Mouse (Mus musculus): ENCODE results near the gene Pbx4.

The Pbx4 gene

GRCm38 (mm10) chr8:69894836-69895332 lies 62.6 kb downstream of the Pbx4 start:
- no peak for DNase-seq (ENCODE audit: extremely low read depth, low read depth, low spot score)

- no peak for DNase-seq (ENCODE audit: extremely low read depth, low read depth, low spot score)
Observed at GRCm38 (mm10) chr8:69895772-69896451, 63.6 kb downstream of the Pbx4 start.

DNA sequence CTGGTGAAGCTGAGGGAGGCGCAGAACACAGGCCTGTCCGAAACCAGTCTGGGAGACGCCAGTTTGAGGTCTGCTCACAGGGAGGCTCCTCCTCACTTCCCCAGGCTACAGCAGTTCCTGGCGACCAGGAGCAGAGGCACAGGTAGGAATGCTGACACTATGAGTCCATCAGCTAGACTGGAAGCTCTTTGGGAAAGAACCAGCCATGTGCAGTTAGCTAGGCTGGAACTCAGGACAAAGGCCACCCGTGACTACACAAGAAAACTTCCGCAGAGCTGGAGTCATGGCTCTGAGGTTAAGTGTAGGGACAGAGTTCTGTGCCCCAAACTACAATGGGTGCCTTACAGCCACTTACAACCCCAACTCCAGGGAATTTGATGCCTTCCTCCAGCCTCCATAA lies 65.6 kb downstream of the Pbx4 start:
- no peak for DNase-seq (ENCODE audit: extremely low read depth, low read depth, low spot score)

GRCm38 (mm10) chr8:69899876-69900275 lies 67.6 kb downstream of the Pbx4 start:
- no peak for DNase-seq (ENCODE audit: extremely low read depth, low read depth, low spot score)

GRCm38 (mm10) chr8:69900895-69901451 lies 68.7 kb downstream of the Pbx4 start:
- DNase-seq (ENCODE audit: extremely low read depth, low read depth, low spot score) = no peak

GRCm38 (mm10) chr8:69901484-69902162 lies 69.3 kb downstream of the Pbx4 start:
- DNase-seq (ENCODE audit: extremely low read depth, low read depth, low spot score) = peak; percentile 55

GRCm38 (mm10) chr8:69902163-69903062 lies 70.1 kb downstream of the Pbx4 start, which contains the start of the genes Tssk6, Ndufa13 and Yjefn3:
Gene Tssk6, plus strand, starts transcription at chr8:69902184.
Gene Ndufa13, minus strand, starts transcription at chr8:69902558.
Gene Yjefn3, minus strand, starts transcription at chr8:69902712.
- no peak for DNase-seq (ENCODE audit: extremely low read depth, low read depth, low spot score)

- DNase-seq (ENCODE audit: extremely low read depth, low read depth, low spot score) = peak; percentile 63
Observed at GRCm38 (mm10) chr8:69903063-69903542, 70.8 kb downstream of the Pbx4 start.

DNA sequence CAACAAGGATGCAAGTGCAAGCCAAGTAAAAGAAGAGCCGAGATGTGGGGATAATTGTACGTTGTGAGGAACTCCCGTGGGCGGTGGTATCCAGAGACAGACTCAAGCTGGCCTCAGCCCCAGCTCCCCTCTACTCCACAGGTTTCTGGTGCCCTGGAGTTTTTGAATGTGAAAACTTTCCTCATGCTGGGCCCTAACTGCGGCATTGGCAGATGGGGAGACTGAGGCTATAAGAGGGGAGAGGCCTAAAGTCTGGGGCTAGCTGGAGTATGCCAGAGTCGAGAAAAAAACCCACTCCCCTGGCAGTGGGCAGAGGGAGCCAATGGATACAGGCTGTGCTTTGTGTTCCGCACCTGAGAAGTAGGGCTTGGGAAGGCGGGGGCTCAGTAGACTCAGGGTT lies 71.8 kb downstream of the Pbx4 start:
- DNase-seq (ENCODE audit: extremely low read depth, low read depth, low spot score) = no peak

- DNase-seq (ENCODE audit: extremely low read depth, low read depth, low spot score) = no peak
Observed at GRCm38 (mm10) chr8:69906260-69906659, 74.0 kb downstream of the Pbx4 start.

GRCm38 (mm10) chr8:69907106-69907505 lies 74.8 kb downstream of the Pbx4 start:
- no peak for DNase-seq (ENCODE audit: extremely low read depth, low read depth, low spot score)

GRCm38 (mm10) chr8:69911917-69912316 lies 79.6 kb downstream of the Pbx4 start:
- DNase-seq (ENCODE audit: extremely low read depth, low read depth, low spot score) = no peak

DNA sequence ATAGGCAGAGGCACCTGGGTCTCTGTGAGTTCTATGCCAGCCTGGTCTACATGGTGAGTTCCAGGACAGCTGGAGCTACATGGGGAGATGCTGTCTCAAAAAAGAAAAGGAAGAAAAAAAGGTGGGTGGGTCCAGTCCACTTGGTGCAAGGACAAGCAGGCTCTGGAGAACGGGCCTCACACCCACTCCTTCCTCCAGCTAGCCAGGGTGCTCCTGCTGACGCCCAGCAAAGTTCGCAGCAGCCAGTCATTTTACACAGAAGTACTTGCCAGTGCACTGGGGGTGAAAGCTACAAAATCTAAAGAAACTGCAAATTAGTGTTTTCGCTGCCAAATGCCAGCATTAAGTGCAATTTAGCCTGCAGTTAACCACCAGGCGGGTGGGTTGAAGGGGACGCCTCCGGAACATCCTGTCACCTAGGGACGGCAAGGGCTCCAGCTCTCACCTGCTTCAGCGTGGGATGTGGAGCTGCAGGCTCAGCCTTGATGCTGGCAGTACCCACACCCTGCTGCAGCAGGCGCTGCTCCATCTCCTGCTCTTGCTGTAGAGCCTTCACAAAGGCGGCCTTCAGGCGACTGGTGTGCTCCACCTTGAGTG lies 80.3 kb downstream of the Pbx4 start:
- no peak for DNase-seq (ENCODE audit: extremely low read depth, low read depth, low spot score)

DNA sequence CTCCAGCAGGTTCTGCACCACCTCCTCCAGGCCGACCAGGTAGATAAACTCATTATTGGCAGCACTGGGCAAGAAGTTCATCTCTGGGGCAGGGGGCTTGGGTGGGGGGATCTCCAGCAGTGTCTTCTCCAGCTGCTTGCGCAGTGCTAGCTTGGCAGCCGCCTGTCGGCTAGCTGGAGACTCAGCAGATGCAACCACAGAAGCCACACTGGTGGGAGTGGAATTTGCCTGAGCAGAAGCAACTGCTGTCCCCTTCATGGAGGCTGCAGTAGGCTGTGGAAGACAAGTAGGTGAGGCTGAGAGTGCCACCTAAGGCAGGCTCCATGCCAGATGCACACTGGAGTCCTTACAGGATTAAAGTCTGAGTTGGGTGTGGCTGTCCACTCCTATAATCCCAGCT lies 82.2 kb downstream of the Pbx4 start:
- no peak for DNase-seq (ENCODE audit: extremely low read depth, low read depth, low spot score)

DNA sequence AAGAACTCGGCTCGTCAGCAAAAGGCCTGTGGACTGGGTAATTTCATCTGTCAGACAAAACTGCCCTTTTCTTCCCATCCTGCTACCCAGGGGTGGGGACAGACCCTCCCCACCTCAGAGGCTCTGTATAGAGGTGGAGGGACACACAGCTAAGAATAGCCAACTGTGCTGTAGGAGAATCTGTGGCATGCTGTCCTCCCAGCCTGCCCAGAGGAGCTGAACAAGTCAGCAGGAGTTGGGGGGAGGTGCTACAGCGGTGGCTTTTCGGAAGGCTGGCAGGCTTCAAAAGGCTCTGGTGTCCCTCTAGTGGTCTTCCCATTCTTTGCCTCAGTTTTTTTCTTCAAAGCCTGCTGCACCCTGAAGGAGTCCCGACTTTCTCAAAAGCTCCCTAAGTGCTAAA lies 83.5 kb downstream of the Pbx4 start:
- no peak for DNase-seq (ENCODE audit: extremely low read depth, low read depth, low spot score)

GRCm38 (mm10) chr8:69918506-69918905 lies 86.2 kb downstream of the Pbx4 start:
- no peak for DNase-seq (ENCODE audit: extremely low read depth, low read depth, low spot score)

DNA sequence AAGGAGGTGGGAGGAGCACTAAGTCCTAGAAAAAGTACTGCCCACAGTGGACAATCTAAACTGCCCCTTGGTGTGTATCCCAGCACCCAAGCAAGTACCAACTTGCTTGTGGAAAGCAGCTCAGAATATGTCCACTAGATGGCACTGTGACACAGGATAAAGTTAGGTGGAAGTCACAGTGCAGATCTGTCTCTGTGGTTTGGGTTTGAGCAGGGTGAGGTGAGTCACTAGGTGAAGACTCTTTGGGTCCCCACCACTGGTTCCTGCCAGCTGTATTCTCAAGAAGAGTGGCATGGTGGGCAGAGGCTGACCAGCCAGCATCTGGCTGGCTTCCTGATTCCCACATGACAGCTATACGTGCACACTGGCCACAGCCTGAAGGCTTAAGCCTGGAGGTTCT lies 86.7 kb downstream of the Pbx4 start:
- no peak for DNase-seq (ENCODE audit: extremely low read depth, low read depth, low spot score)

DNA sequence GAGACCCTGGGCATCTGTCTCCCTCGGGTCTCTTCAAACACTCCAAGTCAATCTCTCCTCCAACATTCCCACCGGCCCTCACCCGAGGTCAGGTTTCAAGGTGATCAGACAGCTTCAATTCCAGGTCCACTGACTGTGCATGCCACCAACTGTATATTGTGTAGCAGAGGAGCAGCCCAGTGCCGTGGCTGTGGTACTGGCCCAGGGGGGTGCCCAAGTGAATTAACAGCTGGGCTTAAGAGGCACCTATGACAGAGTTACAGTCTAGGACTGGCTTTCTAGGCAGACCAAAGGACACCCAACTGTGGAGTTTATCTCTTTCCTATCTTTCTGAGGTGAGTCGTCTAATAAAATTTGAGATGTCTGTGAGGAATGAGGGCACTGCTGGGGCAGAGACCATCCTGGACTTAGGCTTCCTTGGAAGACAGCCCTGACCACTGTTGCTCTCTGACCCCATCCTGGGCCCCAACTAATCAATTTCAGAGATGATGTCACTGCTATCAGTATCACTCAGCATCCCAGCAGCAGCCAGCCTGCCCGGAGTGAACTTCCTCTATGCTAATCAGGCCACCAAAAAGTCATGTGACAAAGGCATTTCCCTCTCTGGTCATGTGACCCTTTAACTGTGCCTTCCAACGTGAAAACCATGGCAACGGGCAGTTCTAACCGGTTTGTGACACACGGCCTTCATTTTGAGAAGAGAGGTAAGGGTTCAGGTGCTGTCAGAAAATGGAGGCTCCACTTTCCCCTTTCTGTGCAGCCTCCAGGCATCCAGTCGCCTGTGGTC lies 87.8 kb downstream of the Pbx4 start:
- no peak for DNase-seq (ENCODE audit: extremely low read depth, low read depth, low spot score)

- DNase-seq (ENCODE audit: extremely low read depth, low read depth, low spot score) = no peak
Observed at GRCm38 (mm10) chr8:69921141-69921540, 88.8 kb downstream of the Pbx4 start.

Data from fat pad, adult 2 months (tissue).